Mouse (Mus musculus) retina, embryonic 14.5 days (tissue): ENCODE measurements around the gene Galntl6.

Experiments used
- DNase-seq: peaks from one replicate; pipeline ENCODE4 v3.0.0-alpha.2; 2015; ENCODE audit warnings: low spot score

The Galntl6 gene

DNA sequence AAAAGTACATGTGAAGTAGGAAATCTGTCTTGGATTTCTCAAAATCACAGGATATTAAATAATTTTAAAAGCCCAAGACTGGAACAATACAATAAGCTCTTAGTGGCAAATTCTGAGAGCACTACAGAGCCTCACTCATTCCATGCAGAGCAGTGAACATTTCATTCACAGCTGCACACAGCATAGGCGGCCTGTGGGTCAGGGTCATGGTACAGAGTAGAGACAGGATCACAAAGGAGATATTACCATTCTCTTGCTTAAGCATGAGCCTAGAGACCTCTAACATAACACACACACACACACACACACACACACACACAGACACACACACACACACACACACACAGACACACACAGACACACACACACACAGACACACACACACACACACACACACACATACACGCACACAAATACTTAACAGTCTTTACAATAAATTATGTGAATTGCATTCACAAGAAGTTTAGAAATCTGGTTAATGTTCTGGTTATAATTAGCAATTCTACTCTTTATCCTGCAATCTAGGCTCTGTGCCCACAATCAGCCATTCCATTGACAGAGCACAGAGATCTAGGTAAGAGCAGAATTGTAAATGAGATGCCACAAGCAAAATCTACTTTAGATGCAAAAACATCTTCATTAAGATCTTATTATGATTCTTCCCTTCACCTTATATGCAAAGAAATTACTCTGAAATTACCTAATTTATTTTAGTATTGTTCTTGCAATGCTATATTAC lies 653.7 kb downstream of the Galntl6 start:
- no peak for DNase-seq

DNA sequence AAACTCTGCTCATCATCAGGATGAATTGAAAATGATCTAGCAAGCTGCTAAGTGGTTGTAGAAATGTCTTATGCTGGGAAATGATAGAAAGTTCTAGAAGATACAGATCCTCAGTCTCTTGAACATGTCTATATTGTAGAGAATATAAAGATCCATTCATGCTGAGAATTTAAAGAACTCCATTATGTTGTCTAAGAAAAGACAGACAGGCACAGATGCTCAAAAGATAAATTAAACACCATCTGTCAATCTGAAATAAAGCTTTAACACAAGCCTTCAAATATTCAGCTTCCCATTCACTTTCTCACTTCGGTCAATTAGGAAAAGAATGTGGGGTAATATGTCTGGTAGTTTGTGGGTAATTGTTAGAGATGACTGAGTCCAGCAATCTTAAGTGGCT lies 658.8 kb downstream of the Galntl6 start:
- no peak for DNase-seq

DNA sequence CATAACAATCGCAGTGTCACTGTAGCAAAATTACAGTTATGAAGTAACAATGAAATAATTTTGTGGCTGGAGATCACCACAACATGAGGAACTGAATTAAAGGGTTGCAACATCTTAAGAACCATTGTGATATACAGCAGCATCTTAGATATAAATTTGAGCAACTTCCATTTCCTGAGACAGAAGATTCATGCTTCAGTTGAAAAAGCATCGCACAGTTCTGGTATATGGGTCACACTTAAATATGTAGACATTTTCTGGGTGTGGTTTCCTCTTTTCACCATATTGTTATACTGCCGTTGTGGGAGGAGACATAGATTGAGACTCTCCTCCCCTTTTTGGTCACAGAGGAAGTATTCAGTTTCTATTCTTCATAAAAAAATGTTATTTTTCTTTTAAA lies 667.6 kb downstream of the Galntl6 start:
- no peak for DNase-seq

DNA sequence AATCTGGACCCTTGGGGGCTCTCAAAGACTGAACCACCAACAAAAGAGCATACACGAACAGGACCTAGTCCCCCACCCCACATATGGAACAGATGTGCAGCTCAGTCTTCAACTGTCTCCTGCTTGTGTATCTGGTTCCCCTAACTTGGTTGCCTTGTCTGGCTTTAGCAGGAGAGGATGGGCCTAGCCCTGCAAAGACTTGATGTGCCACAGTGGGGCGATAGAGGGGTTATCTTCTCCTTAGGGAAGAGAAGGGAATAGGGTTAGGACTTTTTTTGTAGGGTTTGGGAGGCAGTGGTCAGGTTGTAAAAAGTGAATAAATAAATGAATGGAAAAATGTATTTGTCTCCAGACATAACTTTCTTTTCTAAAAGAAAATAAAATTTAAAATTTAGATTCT lies 678.2 kb downstream of the Galntl6 start:
- DNase-seq, result peak; percentile 37

DNA sequence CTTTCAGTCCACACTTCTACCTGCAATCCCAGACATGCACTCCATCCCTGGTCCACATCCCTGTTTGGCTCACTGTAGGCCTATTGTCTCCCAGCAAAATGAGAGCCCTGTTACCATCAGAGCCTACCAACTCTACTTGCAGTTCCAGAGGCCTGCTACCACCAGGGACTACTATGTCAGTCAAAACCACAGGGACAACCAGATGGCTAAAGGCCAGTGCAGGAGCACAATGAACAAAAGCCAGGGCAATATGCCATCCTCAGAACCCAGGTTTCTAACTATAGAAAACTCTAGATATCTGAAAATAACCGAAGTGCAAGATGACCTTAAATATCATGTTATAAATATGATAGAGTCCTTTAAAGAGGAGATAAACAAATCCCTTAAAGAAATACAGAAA lies 683.7 kb downstream of the Galntl6 start:
- DNase-seq, result no peak

DNA sequence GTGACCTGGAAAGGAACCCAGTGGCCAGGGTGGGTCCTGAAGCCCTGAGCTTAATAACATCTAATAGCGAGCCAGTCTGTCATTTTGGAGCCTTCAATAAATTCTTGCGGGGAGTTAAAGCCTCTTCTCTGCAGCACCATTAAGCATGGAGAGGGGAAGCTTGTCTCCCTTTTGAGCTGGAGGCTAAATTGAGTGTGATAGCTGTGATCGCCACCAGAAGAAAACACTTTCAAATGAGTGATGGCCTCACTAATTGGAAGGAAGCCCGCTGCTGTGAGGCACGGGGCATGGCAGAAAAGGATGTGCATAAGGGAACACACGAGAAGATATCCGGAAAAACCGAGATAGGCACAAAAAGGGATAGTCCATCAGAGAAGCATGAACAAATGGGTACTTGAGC lies 694.6 kb downstream of the Galntl6 start:
- DNase-seq, result peak; percentile 76

DNA sequence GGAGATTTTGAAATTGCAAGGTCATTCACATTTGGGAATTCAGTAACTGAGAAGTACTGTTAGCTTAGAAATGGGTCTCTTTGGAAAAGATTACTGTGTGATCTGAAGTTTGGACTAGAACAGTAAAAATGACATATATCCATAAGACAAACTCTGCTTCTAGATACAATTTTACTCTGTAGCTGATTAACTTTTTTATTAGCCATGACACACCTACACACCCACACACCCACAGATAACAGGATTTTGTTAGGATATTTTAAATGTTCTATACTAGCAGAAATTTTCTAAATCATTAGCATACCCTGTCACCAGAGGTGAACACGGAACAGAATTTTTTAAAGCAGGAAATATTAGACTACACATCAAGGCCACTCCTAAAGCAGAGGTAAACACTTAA lies 722.7 kb downstream of the Galntl6 start:
- no peak for DNase-seq

DNA sequence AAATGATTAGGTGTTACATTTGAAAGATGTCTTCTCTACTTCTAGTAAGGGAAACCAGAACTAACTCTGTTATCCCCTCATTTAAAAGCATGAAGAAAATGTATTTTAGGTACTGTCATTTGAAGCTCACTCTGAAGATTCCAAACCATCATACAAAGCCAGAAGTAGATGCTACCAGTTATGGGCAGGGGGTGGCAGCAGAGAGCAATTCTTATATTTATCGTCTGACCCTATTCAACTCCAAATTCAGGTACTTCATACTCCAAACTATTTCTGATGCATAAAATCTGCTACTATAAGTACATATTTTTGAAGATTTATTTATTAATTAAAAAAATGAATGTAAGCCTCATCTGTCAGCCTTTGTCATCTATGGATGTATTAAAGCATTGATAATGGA lies 765.5 kb downstream of the Galntl6 start:
- peak; percentile 77 for DNase-seq

DNA sequence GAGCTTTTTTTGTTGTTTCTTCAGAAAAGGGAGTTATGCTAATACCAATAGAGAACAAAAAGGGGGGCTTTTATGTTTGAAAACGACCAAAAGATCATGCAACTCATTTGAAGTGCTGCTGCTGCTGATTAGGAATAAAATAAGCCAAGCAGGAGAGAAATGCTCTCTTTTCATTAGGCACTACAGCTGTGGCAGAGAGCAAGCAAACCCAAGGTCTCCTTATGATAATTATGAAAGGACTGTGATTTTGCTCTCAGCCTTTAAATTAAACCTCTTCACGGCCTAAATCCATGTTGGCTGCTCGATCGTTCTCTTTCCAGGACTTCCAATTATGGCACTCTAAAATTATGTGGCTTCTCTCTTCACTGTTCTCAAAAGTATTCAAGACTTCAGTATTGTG lies 825.7 kb downstream of the Galntl6 start:
- no peak for DNase-seq

DNA sequence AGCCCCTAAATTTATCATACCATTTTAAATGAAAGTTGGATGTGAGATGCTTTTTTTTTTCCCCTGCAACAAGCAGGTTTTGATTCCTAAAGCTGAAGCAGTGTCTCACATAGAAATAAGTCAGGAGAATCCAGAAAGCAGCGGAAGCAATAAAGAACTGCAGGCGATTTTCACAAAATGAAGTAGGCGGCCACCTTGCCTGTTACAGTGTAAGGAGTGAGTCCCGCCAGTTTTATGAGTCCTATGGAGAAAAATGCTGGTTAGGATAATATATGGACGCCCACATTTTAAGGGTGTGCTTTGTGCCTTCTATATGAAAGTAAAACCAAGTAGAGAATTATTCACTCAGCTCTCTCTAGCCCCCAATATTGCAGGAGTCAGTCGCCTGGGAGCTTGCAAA lies 827.5 kb downstream of the Galntl6 start:
- DNase-seq, result no peak

DNA sequence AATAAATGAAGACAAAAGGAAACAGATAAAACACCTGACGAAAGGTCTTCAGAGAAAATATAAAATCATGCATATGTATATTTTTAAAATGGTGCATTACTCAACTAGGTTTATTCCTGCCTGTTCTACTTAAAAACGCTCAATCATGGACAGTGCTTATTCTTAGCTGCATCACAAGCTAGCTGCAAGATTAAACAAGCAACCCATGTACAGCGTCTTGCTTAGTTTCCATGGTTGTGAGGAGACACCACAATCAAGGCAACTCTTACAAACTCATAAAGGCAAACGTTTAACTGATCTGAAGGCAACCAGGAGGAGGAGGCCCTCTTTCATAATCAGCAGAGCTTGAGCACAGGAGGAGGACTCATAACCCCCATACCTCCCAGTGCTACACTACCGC lies 830.7 kb downstream of the Galntl6 start:
- DNase-seq, result no peak

DNA sequence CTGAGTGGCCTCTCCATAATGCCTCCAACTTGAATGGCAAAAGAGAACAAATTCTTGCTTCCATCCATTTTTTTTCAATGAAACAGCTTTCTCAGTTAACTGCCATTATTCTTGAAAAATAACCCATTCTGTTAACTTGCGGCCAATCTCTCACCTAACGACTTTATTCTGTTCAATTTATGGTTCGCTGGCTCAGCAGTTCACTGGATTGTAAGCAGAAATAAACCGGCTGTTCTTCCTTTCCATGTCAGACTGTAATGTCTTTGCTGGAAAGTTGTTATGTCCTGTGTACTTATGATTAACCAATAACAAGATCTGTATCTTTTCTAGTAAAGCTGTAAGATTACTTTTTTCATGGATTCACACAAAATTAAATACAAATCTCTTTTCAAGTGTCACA lies 837.8 kb downstream of the Galntl6 start:
- DNase-seq, result no peak

DNA sequence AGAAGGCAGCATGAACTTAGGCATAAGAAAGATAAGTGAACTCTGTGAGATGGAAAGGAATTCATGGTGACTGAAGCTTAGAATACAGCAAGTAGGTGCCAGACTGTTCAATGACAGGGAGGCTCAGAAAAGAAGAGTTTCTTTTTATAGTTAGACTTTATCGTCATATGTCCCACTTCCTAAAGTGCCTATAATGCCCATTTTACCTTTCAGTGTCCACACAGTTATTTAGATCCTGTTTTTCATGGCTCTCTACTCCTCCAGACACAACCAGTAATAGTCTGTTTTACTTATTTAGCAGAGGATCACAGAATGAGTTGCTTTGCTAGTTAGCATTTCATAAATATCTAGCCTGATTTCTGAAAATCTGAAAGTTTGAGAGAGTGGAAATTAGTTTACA lies 838.7 kb downstream of the Galntl6 start:
- no peak for DNase-seq

DNA sequence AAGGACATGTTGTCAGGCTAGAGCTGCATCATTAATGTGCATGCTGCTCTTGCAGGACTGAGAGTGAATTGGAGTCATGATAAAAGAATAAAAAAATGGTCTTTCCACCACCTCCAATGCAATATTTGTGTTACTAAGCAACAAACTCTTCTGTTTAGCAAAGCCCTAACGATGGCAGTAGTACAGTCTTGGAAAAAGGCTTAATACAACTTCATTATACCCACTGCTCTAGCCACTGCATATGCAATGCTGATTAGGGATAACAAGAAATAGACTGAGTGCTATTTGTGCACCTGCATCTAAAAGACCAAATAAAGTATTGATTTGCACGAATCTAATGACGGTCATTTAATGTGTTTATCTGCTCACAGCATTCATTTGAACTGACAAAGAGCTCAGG lies 880.2 kb downstream of the Galntl6 start:
- no peak for DNase-seq

DNA sequence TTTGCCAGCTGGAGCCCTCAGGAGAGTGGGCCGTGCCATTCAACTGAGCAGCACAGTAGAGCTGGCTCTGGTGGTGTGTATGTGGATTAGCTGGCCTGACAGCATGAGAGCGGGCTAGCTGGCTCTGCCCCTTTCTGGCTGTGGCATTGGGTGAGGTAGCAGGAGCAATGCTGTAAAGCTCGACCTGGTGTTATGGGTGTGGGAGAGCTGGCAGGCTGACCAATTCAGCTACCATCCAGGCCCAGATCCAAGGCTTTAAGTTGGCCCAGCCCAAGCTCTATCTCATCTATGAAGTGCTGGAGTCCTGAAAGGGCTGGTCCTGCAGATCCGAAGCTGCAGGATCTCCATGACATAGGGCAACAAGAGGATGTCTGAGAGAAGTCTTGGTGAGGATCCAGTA lies 886.9 kb downstream of the Galntl6 start:
- DNase-seq, result no peak

DNA sequence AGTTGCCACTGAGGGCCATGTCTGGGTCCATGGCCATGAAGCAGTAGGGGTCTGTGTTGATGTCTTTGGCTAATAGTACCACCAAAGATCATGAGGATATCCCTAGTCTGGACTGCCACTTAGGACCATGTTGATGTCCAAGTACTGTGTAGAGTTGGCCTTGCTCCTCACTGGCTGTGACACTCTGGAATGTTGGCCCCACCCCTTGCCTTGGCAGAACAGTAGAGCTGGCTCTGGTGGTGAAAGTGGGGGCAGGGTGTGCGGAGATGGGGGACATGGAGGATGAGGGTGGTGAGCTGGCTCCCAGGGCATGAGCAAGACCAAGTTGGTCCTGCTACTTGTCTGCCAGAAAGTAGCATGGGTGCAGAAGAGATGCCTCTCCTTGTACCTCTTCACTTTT lies 887.3 kb downstream of the Galntl6 start:
- no peak for DNase-seq

DNA sequence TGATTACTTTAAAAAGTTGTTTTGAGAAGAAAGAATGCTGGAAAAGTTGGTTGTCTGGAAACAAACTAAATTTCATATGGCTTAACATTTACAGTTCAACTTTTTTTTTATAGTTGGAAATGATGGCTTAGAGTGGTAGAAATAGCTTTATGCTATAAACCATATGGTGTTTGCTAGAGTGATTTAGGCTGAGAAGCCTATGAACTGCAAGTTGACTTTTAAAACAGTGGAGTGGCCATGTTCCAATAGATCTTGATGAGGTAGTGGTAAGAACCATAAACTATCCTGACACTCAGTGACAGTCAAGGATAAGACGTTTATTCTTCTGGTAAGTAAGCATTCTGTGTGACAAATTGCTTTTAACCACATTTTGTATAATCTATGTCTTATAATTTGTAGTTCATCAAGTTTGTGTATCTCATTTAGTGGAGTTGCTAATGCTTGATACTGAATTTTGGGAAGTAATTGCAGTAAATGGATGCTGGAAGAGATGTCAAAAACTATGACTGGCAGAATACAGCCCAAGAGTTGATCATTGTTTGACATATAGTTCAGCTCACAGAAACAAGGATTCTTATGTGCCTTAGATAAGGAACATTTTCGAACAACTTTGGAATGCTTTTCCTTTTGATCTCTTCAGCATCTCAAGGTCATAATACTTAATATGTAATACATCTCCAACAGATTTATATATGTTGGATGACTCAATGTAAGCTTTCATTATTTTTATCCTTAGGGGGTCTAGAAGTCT lies 888.8 kb downstream of the Galntl6 start:
- no peak for DNase-seq

DNA sequence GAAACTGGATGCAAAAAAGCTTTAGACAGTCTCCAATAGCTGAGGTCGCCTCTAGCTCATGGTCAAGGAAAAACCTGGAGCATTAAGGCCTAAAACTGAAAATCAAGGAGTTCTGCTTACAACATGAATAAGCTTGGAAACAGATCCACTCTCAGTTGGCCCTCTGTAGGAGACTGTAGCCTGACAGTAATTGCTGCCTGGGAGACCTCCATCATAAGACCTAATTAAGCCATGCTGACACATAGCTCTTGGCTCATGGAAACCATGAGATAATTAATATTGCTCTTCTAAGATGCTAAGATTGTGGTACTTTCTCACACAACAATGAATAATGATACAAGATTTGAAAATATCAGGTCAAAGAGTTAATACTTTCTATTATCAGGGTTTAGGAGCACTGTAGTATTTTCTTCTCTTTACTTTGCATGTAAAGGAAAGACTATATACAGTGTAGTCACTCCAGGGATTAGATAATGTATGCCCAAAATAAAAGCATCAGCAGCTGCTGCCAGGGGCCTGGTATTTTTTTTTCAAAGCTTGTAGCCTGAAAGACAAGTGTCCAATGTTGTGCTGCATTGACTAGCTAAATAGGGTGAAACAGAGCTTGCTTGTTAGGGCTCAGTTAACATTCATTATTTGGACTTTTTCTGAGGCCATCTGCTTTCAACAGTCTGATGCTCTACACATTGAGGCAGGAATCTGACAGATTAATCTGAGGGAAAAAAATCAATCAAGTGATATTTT lies 922.8 kb downstream of the Galntl6 start:
- DNase-seq, result peak; percentile 44

DNA sequence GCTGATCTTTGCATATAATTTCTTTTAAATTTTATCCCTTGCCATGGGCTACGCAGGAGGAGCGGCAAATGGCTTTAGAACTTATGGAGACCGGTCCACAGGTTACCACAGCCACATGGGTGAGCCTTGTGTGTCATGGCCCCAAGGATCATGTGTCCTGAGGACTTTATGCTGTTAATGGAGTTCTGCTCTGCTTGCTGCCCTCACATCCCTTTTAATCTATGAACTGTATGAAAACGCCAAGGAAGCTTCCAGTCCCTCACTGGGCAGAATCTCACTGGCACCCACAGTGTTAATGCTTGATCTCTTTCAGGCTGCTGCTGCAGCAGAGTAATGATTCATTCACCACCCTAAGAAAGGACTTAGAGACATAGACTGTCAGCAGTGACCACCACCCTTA lies 935.1 kb downstream of the Galntl6 start:
- no peak for DNase-seq

DNA sequence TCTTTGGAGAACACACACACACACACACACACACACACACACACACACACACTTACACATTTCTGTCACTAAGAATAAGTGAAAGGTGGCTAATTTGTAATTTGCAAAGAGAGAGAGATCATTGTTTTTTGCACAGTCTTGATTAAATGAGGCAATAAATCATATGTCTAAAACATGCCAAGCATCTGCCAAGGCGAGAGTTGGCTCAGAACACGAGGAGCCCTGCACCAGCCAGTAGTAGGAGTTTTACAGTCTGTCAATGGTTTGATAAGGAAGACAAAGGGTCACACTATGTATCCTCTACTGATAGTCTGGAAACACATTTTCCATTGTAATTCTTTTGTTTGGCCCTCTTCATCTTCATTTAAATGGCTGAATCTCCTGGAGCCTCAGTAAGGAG lies 938.3 kb downstream of the Galntl6 start:
- DNase-seq, result no peak

DNA sequence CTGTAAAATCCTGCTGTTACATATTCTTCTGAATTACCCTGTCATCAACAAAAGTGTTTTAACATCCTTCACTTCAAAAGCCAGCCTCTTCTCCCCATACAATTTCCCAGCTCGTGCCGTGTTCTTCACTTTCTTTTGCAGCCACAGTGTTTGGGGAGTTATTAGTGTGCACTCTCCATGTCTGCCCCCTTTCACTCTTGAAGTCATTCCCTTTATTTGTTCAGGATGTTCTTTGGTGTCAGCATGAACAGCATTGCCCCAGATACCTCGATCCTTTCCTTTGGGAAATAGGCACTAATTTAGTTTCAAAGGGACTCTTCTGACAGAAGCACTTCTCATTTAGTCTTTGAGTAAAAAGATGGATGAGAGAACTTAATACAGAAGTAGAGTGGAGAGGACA lies 939.6 kb downstream of the Galntl6 start:
- DNase-seq, result no peak

DNA sequence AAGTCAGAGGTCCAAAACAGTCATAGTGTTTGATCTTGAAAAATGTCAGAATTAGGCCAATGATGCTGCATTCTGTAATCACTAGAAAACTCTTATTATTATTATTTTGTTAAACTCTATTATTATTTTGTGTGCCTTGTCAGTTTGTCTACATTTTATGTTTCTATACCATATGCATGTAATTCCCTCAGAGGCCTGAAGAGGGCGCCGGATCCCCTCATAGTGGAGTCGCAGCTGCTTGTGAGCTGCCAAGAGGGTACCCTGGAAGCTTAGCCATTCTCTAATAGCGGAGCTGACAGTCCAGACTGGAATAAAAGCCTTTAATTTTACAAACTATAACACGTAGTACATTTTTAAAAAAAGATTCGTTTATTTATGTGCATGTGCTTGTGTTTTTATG lies 945.8 kb downstream of the Galntl6 start:
- DNase-seq, result peak; percentile 54

DNA sequence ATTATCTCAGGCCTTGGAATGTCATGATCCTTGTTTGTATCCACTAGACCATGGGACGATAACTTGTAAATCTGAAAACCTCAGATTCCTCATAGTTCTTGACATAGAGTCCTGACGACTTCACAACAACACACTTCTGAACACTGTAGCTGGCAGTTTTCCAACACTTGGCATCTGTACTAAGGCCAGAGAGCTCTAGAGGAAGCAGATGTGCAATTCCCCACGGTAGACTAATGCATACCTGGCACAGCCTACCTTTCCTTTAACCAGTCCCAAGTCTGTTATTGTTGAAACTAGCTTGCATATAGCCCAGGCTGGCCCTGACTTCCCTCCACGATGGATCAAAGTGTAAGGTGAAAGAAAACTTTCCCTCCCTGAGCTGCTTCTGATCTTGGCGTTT lies 946.9 kb downstream of the Galntl6 start:
- DNase-seq, result no peak
